Mouse (Mus musculus) T-helper 17 cell (primary cell): ENCODE results near the gene Capg.
"Not testable (repeated sequence)": the region's sequence is repeated elsewhere in the genome, so short reads cannot be mapped to it uniquely, and the experiment has no call there.

Experiments
- in situ Hi-C, 2 experiments: fragments of 300-600 bp; cut with MboI, MseI; formaldehyde crosslinking; loops; 1 replicate in 1 of 2; 2 replicates in 1 of 2; pipeline ENCODE4 v1.15.1; 2025; ENCODE audit warnings: high pct_unique_total_duplicates in 2 of 2

Gene Capg

DNA sequence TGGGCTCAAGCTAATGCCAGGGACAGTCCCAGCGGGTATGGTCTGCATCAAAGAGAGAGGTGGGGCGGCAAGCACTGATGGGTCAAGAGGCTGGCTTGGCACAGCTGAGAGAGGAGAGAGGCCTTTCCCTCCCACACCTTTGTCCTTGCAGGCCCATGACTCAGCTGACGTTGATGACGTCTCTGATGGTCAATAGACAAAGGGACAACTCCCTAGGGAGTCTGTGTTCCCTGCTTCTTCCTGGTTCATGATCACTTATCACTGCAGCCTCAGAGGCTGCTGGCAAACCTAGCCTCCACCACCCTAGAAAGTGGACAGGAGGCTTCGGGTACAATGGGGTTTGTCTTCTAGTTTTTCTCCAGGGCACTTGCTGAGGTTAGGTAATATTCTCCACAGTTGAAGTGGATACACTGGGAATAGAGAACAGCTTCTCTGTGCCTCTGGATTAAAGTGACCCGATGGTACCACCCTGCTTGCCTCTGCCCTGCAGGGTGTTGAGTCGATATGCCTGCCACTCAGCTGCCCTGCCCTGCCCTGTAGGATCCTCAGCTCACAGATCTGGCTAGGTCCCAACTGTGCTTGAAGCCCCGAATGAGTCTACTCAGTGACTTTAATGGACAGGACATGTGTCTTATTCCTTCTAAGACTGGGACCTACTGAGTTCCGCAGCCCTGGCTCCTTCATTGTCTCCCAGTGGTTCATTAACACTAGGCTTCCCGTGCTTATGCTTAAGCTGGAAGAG lies 15.6 kb upstream of the Capg start:
- in situ Hi-C loops, result loop anchor here in 1 of 2 experiments (5.0 kb wide), 2 partner anchors 39 to 101 kb away; no protein-coding TSS in a partner anchor

DNA sequence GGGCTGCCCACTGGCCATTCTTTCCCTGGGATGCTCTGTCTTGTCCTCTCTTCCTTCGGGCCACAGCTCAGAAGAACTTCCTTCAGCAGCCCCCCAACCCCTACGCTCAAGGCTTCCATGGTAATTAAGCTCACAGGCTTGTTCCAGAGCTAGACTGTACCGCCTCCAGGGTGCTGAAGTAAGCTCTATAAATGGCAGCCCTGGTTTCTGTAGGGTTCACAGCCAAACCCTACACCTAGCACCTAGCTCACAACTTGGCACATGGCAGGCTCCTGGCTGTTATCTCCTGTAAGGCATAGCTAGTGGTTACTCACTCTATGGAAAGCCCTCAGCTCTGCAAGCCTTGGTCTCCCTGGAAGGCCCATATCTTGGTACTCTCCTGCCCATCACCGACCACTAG lies 11.6 kb upstream of the Capg start:
- in situ Hi-C loops, result no loop called here

DNA sequence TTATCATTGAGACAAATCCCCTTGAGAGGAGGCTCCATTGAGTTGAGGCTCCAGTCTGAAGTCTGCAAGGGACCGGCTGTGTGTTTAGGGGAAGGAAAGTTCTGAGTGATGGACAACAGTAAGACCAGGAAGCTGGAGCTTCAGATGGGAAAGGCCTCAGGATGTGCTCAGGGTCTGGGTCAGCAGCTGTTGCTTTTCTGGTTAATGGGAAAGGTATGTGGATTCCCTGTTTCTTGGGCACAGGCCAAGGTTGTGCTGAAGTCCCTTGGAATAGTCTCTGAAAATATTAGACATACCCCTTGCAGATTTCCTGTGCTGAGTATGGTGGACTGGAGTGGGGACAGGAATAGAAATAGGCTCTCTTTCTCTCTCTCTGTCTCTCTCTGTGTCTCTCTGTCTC lies 10.6 kb upstream of the Capg start:
- in situ Hi-C loops, result not testable (repeated sequence)

DNA sequence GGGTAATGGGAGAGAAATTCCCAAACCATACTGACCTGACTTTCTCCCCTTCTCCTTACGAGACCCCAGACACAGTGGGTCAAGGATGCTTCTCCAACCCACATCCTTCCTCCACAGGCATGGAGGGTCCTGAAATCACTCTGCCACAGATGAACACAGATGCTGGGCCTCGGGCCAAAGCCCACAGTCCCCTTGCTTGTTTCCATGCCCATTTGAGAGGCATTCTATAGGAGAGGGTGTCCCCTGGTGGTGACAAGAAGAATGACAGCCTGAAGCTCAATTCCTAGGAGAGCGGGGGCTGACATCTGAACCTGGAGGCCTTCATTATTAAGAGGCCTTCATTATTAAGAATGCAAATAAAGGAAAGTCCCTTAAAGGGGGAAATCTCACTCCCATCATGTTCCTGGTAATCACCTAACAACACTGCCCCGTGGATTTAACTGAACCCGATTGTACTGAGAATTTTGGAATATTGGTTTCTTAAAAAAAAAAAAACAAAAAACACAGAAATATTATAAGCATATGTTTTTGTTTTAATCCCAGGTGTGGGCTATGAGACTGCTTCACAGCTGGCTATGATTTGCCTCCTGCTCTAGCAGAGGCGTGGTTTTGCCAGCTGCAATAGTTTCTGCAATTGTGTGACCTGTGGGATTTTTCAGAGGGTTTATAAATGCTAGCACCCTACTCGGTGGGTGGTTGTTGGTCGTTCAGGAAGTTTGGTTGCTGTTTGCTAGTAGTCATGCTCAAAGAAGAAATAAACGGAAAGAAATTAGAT lies 10.0 kb upstream of the Capg start:
- in situ Hi-C loops, result no loop called here

DNA sequence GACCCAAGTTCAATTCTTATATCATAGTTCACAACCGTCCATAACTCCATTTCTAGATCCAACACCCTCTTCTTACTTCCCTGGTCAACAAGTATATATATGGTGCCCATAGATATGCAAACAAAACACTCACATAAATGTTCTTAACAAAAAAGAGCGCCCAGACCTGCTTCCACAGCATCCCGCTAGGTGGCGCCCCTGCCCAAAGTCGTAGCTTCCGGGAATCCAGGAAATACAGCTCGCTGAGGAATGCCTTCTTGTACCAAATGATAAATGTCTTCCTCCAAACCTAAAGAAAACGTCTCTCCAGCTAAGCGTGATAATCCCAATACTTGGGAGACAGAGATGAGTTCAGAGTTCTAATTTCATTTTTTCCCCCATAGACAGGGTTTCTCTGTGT lies 9.0 kb upstream of the Capg start:
- in situ Hi-C loops, result no loop called here

DNA sequence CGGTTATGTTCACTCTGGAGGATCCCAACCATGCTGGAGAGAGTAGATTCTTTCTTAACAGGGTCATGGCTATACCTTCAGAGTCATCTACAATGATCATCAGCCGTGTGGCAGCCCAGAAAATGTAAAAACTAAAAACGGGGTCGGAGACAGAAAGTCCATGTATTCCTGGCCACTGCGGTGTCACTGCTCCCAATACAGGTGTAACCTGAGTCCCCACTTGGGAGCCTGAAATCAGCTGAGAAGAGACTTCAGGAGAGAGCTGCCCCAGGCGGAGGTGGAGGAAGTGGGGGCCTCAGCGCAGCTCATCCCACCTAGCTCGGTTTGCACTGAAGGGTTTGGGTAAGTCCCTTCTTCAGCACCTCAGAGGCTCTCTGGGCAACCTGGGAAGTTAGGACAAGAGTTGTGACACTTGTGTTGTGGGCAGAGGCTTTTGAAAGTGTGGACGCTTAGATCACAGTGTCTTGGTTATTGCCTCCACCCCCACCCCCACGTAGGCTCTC lies 6.1 kb upstream of the Capg start:
- in situ Hi-C loops, result no loop called here

DNA sequence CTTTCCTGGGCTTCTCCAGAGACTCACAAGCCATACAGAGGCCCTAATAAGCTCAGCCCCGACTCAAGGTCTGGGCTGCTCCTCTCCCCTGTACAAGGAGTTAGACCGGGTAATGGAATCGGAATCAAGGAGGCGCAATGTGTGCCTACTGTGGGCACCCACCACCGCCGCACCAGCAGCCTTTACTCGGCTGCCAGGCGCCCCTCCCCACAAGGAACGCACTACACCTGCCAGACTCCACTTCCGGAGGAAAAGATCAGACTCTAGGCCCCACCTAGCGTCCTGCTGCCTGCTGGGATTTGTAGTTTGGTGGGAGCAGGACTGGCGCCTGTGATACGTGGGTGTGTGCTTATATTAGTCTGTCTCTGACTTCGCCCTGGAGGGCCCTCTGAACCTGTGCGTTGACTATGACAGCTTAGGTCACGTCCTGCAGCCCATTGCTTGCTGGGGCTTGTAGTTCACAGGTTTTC lies 5.6 kb upstream of the Capg start:
- in situ Hi-C loops, result no loop called here

DNA sequence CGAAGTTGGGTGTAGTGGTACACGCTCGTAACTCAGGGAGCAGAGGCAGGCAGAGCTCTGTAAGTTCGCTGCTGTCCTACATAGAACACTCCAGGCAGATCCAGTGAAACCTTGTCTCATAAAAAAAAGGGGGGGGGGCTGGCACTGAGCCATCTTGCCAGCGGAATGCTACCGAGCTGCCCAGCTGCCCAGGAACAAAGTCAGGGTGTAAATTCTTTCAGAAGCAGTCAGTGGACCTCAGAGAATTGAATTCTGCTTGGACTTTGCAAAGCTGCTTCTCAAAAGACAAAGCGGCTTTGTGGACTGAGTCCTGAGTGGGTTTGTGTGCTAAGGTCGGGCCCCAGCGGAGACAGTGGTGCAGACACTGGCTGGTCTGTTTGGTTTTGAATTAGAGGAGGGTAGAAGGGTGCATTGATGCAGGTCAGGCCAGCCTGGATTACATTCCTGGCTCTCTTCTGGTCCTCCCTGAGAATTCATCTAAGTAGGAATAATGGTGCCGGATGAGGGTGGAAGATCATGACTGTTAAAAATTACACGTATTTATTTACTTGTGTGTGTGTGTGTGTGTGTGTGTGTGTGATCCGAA lies 833 bp upstream of the Capg start:
- in situ Hi-C loops, result no loop called here

DNA sequence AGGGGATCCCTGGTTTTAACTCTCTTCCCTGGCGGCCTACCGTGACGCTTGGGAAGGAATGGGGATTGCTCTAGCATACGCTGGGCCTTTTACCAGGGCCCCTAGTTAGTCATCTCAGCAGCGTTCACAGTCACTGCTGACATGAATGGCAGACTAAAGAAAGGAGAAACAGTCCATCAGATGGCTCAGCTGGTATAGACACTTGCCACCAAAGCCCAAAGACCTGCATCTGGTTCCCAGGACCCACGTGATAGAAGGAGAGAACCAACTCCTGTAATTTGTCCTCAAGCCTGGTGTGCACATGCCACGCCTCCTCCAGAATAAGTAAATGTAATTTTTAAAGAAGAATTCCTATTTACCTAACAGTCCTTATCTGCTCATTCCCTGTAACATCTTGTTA lies 1.2 kb downstream of the Capg start:
- in situ Hi-C loops, result no loop called here

DNA sequence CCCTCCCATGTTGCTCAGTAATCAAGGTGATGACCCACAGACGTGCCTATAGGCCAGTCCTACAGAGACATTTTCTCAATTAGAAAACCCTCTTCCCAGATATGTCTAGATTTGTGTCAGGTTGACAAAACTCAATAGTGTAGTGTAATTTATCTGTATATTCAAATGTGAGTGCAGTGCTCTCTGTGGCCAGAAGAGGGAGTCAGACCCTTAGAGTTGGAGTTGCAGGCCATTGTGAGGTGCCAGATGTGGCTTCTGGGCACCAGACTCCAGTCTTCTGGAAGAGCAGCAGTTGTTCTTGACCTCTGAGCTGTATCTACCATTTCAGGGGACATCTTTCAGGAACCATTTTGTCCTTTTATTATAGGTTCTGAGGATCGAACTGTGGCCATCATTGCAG lies 2.9 kb downstream of the Capg start:
- in situ Hi-C loops, result no loop called here

DNA sequence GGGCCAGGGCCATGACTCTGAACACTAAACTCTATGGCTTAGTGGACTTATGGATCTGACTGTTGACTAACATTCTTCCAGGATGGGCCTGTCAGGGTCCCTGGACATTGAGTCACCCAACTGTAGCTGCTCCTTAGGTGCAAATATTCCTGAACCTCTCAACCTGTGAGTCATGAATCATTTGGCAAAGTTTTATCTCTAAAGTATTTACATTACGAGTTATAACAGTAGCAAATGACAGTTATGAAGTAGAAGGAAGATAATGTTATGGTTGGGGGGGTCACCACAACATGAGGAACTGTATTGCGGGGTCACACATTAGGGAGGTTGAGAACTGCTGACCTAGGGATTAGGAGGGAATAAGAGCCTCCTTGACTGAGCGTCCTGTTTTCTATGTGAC lies 3.7 kb downstream of the Capg start:
- in situ Hi-C loops, result no loop called here

DNA sequence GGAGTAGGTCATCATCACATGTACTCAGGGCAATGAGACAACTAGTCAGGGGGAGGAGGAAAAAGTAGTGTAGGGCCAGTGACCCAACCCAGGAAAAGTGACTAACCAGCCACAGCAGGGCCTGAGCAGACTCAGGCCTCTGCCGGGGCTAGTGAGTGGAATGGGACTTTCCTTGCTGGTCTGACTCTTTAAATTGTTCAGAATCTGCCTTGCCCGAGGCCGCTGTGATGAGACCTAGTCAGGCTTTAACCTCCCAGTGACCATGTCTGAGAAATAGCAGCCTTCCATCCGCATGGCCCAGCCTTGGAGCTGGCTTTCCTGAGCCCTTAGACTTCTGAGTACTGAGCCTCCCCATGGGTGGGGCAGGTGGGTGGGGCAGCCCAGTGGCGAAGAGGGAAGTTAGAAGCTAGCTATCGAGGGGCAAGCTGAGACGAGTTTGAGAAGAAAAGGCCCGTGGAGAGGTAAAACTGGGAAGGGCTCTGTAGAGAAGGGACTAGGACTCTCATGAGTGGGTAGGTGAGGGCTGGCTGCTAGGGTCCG lies 4.9 kb downstream of the Capg start:
- in situ Hi-C loops, result no loop called here

DNA sequence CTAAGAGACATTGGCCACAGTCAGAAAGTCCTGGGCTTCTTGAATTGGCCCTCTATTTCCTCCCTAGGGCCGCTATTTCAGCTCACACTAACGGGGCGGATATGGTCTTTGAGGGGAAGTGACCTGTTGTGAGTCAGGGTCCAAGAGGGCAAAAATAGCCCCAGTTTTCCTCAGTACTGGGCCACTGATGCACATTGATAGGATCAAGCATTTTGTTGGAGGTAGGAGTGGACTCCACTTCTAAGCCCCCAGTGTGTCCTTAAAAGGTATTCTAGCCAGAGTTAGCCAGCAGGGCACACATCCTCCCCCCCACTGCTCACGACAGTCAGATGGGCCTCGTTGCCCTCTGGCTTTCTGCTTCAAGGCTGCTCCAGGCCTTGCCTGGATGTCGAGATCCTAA lies 5.8 kb downstream of the Capg start:
- in situ Hi-C loops, result loop anchor here in 1 of 2 experiments (5.0 kb wide), 2 partner anchors 47 to 203 kb away; partner anchors contain the start of genes 0610030E20Rik, Elmod3, Retsat and Usp39

DNA sequence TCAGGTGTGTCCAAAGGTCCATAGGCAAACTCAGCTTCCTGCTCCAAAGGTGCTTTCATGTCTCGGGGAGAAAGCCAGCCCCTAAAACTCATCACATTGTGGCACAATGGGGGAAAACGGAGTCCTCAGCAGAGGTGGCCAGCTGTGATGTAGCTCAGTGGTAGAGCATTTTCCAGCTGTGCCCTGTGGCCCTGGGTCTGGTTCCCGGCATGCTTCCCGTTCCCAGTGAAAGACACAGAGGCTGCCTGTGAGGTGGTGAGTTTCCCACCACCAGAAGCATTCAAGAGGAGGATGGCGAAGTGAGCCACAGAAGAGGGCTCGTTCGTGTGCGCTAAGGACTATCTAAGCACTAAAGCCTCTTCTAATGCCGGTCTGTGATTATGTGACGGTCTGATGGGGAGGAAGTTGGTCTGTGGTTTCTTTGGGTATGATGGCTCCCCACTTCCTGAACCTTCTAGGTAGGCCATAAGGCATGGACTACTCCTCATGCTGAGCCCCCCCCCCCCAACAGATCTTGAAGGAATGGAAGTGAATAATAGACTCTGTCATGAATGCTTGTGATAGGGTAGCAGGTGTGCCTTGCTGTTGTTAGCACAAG lies 6.4 kb downstream of the Capg start:
- in situ Hi-C loops, result loop anchor here in 1 of 2 experiments (5.0 kb wide), 2 partner anchors 47 to 203 kb away; partner anchors contain the start of genes 0610030E20Rik, Elmod3, Retsat and Usp39

DNA sequence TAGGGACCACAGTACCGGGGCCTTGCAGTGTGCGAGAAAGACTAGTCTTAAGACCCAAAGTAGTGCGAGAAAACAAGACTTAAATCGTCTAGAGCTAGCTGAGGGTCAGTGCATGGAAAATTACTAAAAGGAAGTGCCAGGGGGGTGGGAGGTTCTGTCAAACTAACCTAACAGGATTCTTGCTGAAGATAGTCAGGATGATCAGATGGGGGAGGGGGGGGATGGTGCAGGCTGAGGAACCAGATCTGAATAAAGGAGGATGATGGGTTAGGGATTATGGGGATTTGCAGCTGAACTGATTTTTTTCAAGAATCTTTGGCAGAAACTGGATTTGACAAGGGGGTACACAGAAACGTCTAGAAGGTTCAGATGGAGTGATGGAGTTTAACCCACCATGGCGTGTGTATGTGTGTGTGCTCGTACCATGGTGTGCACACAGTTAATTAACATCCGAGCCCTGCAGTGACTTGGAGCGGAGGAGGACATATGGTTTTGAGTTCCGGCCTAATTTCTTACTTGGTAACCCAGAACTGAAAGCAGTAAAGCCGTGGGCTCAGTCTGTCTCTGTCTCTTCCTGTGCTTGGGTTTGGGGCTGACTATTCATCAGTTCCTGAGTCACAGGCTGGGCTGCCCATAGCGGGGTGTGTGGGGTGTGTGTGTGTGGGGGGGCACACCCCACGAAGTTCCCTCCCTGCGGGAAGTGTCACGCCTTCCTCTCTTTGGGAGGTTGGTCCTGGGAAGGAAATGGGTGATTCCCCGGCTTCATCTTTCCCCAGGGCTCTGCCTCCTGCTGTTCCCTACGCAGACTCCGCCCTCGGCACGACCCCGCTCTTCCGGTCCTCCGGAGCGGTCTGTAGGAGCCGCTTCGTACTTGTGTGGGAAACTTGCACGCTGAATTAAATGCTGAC lies 8.2 kb downstream of the Capg start:
- in situ Hi-C loops, result loop anchor here in 1 of 2 experiments (5.0 kb wide), 2 partner anchors 45 to 205 kb away; partner anchors contain the start of genes 0610030E20Rik, Elmod3, Retsat and Usp39

DNA sequence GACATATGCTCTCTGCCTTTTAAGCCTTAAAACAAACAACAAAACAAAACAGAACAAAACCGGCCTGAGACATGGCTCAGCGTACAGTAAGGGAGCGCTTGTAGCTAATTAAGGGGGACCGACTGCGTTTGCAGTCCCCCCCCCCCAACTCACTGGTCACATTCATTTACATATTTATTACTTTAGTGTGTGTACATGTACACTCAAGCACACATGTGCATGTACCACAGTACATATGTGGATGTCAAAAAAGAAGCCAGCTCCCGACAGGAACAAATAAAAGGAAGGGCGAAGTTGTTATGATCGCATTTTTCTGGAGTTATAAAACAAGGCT lies 8.9 kb downstream of the Capg start:
- in situ Hi-C loops, result loop anchor here in 1 of 2 experiments (5.0 kb wide), 2 partner anchors 44 to 206 kb away; partner anchors contain the start of genes 0610030E20Rik, Elmod3, Retsat and Usp39

DNA sequence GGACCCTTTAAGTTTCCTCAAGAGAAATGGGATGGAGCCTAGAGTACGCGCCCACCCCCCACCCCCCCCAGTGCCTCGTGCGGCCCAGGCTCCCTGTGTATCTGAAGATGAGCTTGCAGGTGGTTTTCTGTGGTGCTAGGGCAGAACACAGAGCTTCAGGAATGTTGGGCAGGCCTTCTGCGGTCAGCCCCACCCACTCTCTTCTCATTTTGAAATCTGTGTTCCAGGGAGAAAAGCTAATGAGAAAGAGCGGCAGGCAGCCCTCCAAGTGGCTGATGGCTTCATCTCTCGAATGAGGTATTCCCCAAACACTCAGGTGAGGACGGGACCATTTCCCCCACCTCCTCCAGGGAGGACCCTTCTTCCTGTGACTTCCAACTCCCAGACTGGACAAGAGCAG lies 16.6 kb downstream of the Capg start:
- in situ Hi-C loops, result loop anchor here in 1 of 2 experiments (5.0 kb wide), 1 partner anchor 134 kb away; no protein-coding TSS in a partner anchor

DNA sequence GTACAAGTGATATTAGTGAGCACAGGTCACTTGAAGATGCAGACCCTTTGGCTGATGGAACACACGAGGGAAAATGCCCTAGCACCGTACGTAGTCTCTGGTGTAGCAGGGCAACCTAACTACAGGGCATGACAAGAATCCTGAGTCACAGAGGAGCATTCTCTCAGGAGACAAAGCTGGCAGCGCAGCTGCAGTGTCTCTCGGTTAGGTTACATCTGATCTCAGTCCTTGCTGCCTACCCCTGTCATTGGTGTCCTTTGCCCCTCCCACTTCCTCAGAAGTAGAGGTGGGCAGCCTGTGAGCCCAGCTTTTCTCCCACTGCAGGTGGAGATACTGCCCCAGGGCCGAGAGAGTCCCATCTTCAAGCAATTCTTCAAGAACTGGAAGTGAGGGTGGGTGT lies 18.3 kb downstream of the Capg start:
- in situ Hi-C loops, result loop anchor here in 1 of 2 experiments (5.0 kb wide), 1 partner anchor 135 kb away; no protein-coding TSS in a partner anchor

DNA sequence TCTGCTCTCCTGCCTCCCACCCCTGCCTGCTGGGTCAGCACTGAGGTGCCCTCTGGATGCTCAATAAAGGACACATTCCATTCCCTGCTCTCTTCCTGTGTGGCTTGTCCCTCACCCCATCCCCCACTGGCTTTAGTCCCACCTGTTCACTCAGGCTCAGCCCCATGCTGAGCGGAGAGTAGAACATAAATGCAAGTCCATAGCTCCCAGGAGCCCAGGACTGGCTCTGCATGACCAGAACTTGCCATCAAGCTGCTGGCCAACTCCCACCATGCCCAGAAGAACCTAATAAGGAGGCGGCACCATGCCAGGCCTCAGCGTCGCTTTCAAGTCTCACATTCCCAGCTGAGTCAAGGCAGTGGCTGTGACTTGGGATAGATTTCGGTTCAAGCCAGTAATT lies 18.7 kb downstream of the Capg start:
- in situ Hi-C loops, result loop anchor here in 1 of 2 experiments (5.0 kb wide), 1 partner anchor 136 kb away; no protein-coding TSS in a partner anchor

DNA sequence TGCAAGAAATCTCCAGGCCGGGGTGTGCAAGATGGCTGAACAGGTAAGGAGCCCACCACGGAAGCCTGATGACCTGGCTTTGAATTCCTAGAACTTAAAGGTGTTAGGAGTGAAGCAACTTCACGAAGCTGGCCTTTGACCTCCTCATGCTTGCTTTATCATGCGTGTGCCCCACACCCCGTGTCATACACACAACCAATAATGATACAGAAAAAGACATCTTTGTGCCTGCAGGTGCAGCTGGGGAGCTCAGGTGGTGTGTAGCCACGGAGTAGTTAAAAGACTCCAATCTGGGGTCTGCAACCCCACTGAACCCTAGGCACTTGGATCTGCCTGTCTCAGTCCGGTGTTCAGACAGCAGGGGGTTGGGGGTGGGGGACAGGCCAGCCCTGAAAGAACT lies 21.3 kb downstream of the Capg start:
- in situ Hi-C loops, result loop anchor here (5.0 kb wide), 2 partner anchors 38 to 138 kb away; no protein-coding TSS in a partner anchor
